Mouse (Mus musculus) kidney, adult 11 months (tissue): Measurements from ENCODE around the gene Cdk18.
"Not testable (repeated sequence)": the region's sequence is repeated elsewhere in the genome, so short reads cannot be mapped to it uniquely, and the experiment has no call there.

Source experiments
- DNase-seq: peaks from one replicate; pipeline ENCODE4 v3.0.0; 2022

Cdk18 gene

DNA sequence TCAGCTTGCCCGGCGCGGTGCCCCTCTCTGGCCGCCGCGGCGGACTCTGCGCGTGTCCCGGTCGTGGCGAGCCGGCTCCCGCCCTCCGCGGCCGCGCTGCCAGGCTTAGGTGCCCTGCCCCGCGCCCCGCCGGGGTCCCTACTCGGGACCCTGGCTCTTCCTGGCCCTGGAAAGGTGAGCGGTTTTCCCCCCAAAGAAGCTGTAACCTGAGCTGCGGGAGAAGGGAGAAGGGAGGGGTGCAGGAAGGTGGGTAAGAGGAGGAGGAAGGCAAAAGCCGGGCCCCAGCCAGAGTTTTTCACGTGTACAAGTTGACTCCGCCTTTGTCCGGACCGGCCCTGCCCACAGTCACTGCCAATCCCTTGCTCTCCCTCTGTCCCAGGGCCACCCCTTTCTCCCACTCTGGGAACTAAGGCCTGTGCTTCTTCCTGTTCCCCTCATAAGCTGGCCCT, at the start of gene Cdk18:
Gene Cdk18 (minus strand): TSS at position 269 of the 449 bp plus-strand sequence.
- peak; percentile 93 for DNase-seq

DNA sequence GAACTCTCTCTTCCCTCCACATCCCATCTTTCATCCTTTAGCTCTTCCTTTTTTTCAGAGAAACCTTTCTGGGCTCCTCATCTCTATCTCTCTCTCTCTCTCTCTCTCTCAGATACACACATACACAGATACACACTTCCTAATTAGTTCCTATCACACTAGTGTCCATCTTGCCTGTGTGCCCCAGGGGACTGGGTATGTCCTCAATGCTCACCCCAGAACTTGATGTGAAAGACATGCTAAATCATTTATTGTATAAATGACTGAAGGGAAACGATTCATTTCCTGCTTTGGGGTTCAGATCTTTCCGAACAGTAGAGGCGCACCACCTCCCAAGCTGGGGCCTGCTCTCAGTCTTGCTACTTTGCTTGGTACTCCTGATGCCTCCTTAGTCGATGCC, 49.7 kb upstream of the Cdk18 start:
- no peak for DNase-seq

DNA sequence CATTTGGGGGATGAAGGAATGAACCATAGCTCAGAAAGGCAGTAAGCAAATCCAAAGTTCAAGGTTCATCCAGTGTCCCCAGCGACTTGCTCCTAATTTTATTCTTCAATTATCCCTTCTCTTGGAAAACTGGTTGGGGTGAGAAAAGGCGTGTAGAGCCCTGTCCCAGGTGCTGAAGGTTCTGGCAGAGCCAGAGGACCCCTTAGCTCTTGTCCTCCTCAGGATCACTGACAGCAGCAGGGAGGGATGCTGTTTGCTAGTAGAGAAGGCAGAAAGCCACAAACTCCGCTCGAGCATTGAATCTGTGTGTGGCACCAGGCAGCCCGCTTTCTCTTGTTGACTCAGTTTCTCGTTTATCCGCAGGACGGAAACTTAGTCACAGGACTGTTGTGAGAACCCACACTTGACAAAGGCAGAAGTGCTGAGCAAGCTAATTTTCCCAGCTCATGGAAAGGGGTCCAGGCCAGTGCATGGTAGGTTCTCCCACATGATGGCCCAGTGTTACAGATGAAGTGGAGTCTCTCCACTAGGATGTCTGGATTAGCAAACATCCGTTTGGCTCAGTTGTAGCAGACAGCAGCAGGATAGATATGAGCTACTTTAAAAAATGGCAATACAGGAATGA, 49.1 kb upstream of the Cdk18 start:
- no peak for DNase-seq

- no peak for DNase-seq
Observed at GRCm38 (mm10) chr1:132186303-132186702, 46.8 kb upstream of the Cdk18 start.

DNA sequence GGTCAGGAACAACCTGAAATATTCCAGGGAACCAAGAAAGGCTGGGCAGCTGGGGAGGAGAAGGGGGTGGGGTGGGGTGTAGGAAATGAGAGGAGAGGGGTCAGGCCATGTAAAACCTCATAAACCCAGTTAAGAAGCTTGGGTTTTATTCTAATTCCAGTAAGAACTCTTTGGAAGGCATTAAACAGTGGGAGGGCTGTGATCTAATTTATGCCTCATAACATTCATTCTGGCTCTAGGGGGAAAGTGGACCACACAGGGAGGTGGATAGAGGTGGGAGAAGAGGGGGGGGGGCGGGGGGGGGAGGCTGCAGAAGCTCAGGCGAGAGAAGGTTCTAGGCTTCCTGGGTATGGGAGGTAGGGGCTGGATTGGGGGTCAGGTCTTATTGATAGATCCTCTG, 32.1 kb upstream of the Cdk18 start:
- DNase-seq: no peak

- no peak for DNase-seq
Observed at GRCm38 (mm10) chr1:132170698-132171097, 31.2 kb upstream of the Cdk18 start.

- DNase-seq: no peak
Observed at GRCm38 (mm10) chr1:132168115-132168767, 28.8 kb upstream of the Cdk18 start.

DNA sequence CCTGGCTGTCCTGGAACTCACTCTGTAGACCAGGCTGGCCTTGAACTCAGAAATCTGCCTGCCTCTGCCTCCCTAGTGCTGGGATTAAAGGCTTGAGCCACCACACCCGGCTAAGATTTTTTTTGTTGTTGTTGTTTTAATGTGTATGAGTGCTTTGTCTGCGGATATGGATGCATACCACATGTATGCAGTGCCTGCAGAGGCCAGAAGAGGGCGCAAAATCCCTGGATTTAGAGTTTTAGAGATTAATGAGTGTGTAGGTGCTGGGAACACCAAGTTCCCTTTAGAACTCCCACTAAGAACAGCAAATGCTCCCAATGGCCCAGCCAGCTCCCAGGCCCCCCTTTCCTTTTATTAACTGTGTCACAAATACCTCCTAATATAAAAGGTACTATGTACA, 26.4 kb upstream of the Cdk18 start:
- no peak for DNase-seq

DNA sequence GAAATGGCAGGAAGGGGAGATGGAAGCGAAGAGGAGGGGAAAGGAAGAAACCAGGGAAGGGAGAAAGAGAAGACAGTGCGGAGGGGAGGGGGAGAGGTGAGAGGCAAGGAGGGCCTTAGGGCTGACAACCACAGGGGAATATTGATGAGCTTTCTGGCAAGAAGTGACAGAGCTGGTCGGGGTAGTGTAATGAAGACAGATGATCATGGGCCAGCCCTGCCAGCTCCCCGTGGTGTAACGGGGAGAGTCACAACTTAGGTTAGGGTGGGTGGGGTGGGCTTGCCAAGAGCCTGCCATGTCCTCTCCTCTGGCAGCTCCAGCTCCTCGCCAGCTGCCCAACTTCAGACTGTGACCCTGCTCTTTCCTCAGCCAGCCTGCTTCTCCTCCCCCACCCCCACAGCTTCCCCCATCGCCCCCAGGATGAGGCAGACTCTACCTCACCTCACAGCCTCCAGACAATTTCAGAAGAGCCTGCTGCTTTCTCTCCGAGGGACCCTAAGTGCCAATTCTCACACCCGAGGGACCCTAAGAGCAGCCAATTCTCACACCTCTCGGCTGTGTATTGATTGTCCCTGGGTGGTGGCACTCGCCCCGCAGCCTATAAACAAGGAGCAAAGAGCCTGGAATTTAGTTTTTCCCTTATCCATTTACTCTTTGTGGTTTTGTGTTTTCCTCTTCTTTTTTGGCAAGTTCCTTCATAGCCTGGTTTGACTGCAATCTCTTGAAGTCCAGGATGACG, 25.5 kb upstream of the Cdk18 start:
- DNase-seq: no peak

DNA sequence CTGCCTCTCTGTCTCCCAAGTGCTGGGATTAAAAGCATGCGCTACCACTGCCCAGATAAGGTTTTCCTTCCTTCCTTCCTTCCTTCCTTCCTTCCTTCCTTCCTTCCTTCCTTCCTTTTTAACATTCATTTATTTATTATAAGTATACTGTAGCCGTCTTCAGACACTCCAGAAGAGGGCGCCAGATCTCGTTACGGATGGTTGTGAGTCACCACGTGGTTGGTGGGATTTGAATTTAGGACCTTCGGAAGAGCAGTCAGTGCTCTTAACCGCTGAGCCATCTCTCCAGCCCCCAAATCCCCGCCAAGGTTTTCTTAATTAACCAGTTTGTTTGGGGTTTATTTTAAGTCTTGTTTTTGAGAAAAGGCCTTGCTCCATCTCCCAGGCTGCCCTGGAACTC, 23.1 kb upstream of the Cdk18 start:
- not testable (repeated sequence) for DNase-seq

DNA sequence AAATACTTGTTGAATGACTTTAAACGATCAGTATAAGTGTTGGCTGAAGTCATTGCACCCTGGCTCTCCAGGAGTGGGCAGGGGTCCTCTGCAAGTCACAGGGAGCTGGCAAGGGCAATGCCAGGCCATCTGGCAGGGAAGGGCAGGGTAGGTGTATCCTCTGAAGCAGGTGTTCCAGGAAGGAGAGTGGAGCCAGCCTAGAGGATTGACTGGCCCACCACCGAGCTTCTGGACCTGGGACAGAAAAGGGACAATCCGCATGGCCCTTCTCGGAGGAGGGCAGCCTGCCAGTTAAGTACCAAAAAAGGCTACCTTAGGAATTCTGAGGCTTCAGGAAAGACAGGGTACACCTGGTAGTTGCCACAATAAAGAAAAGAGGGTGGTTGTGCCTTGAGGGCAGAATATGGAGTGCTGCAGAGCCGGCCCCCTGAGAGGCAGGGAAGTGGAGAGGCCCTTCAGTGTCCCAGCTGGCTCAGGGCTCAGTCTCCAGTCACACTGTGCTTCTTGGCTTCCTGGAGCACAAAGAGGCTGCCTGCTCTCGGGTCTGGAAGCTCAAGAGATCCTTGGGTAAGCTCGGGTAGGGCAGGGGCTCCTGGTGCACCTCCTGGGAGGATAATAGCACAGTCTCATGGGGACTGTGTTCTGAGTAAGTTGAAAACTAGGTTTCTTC, 21.9 kb upstream of the Cdk18 start:
- no peak for DNase-seq

DNA sequence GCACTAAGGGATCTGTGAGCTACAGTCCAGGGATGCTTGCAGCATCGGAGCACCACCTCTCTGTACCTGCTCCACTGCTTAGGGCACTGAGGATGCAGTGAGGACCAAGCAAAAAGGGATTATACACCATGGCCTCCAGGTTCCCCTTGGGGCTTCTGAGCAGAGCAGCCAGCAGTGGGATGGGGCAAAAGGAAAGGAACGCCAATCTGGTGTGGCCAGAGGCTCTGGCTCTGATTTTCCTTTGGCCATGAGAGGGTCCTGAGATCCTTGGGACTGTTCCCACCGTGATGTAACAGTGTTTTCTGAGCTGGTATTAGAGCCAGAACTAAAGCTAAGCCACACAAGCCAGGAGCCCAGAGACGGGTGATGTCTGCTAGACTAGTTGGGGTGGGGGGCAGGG, 20.2 kb upstream of the Cdk18 start:
- peak; percentile 1 for DNase-seq

DNA sequence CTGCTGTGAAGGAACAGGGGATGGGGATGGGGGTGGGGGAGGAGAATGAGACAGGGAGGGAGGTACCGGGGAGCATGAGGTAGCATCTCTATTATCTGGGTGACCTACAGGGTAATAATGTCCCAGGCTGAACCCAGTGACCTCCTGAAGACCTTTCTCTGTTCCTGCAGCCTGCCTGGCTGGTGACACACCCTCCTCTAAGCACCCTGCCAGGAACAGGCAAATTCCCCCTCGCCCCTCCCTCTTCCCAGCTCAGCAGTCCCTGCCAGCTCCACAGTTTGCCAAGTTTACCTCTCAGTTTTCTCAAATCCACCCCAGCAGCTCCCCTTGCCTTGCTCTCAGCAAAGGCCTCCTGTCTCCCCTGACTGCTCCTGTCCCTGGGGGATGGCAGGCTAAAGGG, 19.3 kb upstream of the Cdk18 start:
- peak; percentile 23 for DNase-seq

DNA sequence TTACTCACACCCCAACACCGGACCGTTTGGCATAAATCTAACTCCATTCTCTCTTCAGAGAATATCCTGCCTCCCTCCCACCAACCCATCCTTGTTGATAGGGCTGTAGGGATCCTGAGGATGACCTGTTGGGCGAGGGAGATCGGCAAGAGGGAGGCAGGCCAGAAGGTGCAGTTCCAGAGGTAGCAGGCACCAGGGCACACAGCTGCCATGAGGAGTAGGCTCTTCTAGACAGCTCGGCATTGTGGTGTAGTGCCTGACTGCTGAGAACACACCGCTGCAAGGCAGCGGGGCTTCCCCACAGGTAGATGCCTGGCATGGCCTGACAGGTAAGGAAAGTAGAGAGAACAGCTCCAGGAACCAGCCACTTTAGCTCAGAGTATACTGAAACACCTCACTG, 18.3 kb upstream of the Cdk18 start:
- no peak for DNase-seq

DNA sequence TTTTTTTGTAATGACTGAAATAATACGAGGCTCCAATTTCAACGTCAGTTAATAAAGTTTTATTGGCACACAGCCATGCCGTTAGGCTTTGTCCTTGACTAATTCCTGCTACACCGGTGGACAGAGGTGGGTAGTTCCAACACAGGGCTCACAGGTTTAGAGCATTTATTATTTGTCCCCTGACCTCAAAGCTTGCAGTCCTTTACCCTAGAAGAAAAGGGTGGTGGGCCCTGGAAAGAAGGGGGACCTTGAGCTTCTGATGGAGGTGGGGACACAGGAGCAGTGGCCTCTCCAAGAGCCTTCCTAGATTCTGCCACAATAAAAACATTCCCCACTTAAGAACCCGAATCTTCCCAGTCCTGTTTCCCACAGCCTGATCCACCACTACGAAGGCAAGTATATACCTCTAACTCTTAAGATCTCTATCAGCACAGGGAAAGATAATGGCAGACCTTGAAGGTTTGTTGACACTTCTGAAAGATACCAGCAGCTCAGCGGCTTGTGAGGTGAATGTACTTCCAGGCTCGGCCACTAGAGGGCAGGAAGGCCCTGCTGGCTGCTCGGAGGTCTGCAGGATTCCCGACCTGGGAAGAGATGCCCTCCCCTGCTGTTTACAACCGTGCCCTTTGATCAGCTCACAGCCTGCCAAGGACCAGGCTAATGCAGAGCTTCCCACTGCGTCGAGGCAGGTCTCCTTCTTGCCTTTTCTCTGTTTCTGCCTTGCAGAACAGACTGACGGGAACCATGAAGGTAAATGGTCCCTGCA, 17.7 kb upstream of the Cdk18 start:
- peak; percentile 88 for DNase-seq

DNA sequence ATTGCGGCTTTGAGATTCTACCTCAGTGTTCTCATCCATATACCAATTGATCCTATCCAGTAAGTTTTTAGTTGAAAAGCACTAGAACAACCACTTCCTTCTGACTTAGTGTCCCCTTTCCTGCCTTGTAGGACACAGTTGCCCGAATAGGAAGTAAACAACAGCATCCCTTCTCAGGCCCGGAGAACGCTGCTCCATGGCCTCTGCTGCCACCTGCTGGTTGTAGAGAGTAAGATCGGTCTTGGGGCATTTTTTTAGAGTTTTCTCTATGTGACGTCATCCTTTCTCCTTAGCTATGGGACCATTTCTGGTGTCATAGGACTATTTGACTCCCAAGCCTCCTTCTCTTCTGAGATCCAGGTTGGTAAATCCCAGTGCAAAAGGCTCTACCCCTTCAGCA, 16.3 kb upstream of the Cdk18 start:
- peak; percentile 72 for DNase-seq

DNA sequence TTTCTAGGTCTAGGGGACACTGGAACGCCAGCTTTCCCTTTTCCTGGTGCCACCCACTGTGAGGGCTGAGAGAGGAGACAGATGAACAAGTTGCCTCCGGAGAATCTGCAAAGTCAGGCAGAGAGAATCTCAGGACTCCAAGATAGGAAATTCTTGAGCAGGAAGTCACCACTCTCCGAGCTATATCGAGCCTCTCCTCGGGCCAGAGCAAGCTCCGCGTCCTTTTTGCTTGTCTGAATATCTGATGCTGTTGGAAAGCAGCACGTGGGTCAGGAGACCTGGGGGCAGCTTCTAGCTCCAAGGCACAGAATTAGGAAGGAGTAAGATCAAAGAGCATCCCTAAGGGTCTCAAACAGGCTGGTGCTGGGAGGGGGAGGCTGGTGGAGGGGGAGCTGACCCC, 14.2 kb upstream of the Cdk18 start:
- DNase-seq: peak; percentile 3

DNA sequence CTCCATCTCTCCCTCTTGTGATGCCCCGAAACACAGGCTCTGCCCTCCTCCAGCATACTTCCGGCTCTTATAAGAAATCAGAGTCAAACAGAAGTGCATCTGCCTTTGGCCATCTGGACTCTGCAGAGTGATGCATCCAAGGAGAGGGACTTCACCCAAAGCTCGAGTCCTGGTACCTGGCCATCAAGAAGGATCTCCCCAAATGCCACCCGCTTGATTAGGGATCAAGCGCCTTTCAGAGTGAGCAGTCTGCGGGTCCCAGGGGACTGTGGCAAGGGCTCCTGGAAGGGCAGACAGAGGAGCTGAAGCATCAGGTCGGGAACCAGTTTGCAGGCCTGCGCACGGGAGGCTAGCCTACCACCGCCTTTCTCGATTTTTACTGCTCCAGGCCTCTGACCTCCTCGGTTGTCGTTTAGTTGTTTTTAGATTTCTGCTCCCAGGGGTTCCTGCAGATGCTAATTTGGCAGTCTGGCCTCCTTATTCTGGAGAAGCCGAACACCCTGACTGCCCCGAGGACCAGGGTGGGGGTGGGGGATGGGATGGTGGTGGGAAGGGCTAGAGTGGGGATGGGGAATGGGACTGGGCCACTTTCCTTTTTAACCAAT, 13.7 kb upstream of the Cdk18 start:
- peak; percentile 2 for DNase-seq

DNA sequence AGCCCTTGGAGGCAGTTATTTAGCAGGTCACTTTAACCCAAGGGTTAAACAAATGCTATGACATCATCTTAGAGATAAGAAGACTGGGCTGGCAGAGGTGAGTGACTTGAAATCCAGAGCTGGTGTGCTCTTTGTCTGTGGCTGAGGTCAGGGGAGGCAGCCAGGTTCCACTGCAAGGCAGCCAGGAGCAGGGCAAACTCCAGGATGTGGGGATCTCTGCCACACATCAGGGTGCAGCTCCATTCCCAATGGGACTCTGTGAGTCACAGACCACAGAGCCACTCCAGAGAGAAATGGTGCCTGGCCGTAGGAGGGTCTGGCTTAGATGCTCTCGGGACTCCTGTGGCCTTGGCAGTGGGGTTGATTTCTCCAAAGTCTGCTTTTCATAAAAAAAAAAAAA, 12.4 kb upstream of the Cdk18 start:
- peak; percentile 22 for DNase-seq

DNA sequence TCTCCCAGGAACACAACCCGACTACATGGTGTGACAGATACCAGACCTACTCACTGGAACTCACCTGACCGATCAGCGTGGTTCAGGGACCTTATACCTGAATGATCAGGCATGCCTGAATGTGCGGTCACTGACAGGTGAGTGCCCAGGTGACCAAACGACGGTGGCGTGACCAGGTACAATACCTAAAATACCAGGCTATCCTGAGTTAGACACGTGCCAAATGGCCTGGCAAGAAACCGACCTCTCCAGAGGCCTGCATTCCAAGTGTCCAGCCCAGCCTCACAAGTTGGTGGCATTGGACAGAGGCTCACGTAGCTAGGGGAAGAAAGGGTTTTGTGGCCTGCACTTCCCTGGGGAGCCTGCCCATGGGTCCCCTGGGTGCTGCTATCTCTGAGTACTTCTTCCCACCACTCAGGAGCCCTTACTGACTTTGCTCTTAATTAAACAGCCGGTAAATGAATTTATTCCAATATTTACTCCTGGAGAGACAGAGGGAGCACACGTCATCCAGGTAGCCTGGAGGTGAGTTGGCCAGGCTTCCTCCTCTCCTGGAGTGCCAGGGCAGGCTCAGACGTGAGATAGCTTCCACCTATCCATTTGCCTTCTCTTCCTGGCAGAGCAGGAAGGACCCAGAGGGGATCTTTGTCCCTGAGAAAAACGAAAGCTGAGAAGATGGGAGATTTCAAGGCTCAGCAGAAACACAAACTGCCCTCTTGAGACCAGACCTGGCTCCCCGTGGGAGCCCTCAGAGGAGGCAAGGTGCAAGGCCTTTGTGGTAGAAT, 11.5 kb upstream of the Cdk18 start:
- peak; percentile 77 for DNase-seq

- peak; percentile 86 for DNase-seq
Observed at GRCm38 (mm10) chr1:132150171-132150570, 10.7 kb upstream of the Cdk18 start.

GRCm38 (mm10) chr1:132149410-132149809, 9.9 kb upstream of the Cdk18 start:
- DNase-seq: no peak
